Mouse (Mus musculus): Measurements from ENCODE around the gene Slc7a5.

GRCm38 (mm10) chr8:121841242-121841641 is 66.3 kb downstream of the Slc7a5 start:
- TF ChIP-seq CTCF (IDR thresholded peaks at IDR 0.05; ENCODE audit: low read depth) (peak; percentile 74), EP300 (IDR thresholded peaks at IDR 0.05; ENCODE audit: low read depth) (no peak)

Measured in liver, postnatal 0 days (tissue).